Mouse (Mus musculus) kidney, adult 2 months (tissue): ENCODE data around the gene Bach1.

Source experiments
- CTCF ChIP-seq: fragments of 200-500 bp; conservative IDR thresholded peaks from 2 replicates; pipeline ENCODE4 v1.5.1; 2011; ENCODE audit warnings: low read depth, mild to moderate bottlenecking, control low read depth, low read length, moderate library complexity, mixed read lengths; ENCODE audit not compliant: insufficient read depth, insufficient read length
- POLR2A ChIP-seq: fragments of 200-500 bp; IDR thresholded peaks from one replicate; pipeline ENCODE4 v1.6.1; 2011; ENCODE audit warnings: low read depth, low read length, control low read depth

DNA sequence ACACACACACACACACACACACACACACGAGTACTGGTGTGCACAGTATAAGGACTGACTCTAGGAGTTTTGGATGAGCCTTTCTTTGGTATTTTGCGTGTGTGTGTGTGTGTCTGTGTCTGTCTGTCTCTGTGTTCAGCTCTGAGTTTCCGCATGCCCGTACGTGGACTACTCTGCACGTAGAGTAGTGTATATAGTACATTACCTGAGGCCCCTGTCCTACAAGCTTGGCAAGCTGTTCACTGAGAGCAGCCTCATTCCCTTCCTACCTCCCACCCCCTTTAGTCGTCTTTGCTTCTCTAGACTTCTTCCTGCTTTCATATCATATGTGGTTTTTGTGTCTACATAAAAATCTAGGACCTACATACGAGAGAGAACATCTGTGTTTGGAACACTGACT is 30.0 kb downstream of the Bach1 start:
- no peak for TF ChIP-seq CTCF
- TF ChIP-seq POLR2A: no peak
